Mouse (Mus musculus) G1E (cell line): ENCODE measurements around the gene Fam171a2.

ENCODE experiments used
- CTCF ChIP-seq: IDR thresholded peaks from 2 replicates; pipeline ENCODE4 v1.5.1; 2012; ENCODE audit warnings: low read depth, low read length, inconsistent platforms, mixed read lengths
- GATA1 ChIP-seq: IDR thresholded peaks from 2 replicates; pipeline ENCODE4 v1.6.1; 2012; ENCODE audit warnings: borderline replicate concordance, low read length, inconsistent platforms, mixed read lengths
- POLR2AphosphoS5 ChIP-seq: IDR thresholded peaks from 2 replicates; pipeline ENCODE4 v1.6.1; 2012; ENCODE audit warnings: low read depth, low read length, inconsistent platforms; ENCODE audit not compliant: insufficient replicate concordance
- TAL1 ChIP-seq: conservative IDR thresholded peaks from 2 replicates; pipeline ENCODE4 v1.6.1; 2012; ENCODE audit warnings: low read depth, low read length, inconsistent platforms, mixed read lengths

- TF ChIP-seq CTCF (no peak), GATA1 (no peak), POLR2AphosphoS5 (no peak), TAL1 (no peak)
Measured at GRCm38 (mm10) chr11:102467041-102467631, 19.7 kb upstream of the Fam171a2 start.
